Mouse (Mus musculus) left cerebral cortex, adult 2 months (tissue): ENCODE data around the gene Mamdc4. TPM values are rescaled to one million over a fixed set of nuclear protein-coding genes. Genes with fewer than 3 reads are reported as not detected.

Source experiments
- DNase-seq, 2 experiments: peaks; one replicate each; pipeline ENCODE4 v3.0.0; 2021 to 2022; ENCODE audit warnings: low spot score in 2 of 2, mixed read lengths in 1 of 2; ENCODE audit errors: extremely low spot score in 1 of 2
- H3K27ac ChIP-seq: fragments of 200-600 bp; 2 replicates; pipeline ENCODE4 v1.8.1; 2022
- H3K4me3 ChIP-seq: fragments of 200-600 bp; 2 replicates; pipeline ENCODE4 v1.8.1; 2022
- CTCF ChIP-seq: fragments of 200-600 bp; IDR thresholded peaks from 2 replicates; pipeline ENCODE4 v1.8.1; 2022; ENCODE audit warnings: antibody characterized with exemption, mild to moderate bottlenecking, moderate library complexity
- intact Hi-C: fragments of 180-260 bp; cut with DNase I; formaldehyde crosslinking; loops from one replicate; pipeline ENCODE4 v1.15.1; 2025
- total RNA-seq, 2 experiments: library from RNA; stranded (reverse); gene quantifications; 2 replicates each; pipeline ENCODE4 v1.2.3; 2021

The Mamdc4 gene
- total RNA-seq, 2 experiments from 2014 or later, result 1.8 to 2.6 TPM

DNA sequence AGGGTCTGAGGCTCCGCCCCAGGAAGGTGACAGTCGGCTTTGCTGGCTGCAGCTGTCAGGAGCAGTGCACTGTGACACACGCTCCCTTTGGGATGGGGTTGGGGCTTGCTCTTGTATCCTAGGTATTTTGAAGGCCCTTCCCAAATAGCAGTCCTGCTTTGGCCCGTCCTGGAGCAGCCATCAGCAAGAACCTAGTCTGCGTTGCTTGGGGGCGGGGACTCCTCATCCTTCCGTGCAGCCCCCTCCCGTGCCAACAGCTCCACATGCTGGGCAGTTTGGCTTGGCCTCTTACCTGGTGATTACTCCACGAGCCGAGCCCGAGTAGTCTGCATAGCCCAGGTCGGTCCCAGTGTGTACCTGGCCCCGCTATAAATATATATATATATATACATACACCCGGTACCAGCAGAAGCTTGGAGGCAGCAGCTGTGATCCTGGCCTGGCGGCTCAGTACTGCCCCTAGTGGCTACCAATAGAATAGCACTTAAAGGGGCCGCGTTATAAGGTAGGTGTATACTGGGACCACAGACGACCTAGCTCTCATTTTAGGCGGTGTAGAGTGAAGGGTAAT lies 6.7 kb upstream of the Mamdc4 start, which contains the start of gene Ajm1:
Ajm1 (minus strand) TSS at position 464 of the 571 bp plus-strand sequence.
- peak; percentile 77 to 79 for DNase-seq
- Histone ChIP-seq H3K4me3 (peak within 1 kb of the TSS; percentile 60), H3K27ac (peak within 1 kb of the TSS; percentile 96)
- intact Hi-C loops, result loop anchor here (5.0 kb wide), 1 partner anchor 34 kb away; the partner anchor contains the start of gene Traf2
- TF ChIP-seq CTCF, result peak; percentile 98

DNA sequence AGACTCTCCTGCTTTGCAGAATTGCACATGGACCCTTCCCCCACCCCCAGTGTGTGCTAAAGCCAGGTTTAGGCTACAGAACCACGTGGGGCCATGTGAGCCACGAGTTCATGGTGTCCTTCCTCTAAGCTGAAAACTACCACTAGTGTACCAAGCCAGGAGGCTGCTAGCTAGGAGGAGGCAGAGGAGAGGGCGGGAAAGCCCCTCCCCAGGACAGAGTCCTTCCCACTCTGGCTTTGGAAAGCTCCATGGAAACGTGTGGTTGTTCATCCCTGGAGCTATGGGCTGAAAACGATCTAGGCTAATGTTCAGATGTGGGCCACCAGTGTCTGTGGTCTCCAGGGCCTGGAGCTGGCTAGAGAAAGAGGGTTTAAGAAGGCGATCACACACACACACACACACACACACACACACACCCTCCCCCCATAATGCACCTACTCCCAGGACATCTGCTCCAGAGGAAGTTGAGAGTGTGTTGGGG lies 6.0 kb upstream of the Mamdc4 start:
- Histone ChIP-seq H3K27ac (peak overlapping the region; percentile 96), H3K4me3 (peak overlapping the region; percentile 60)
- peak; percentile 33 to 39 for DNase-seq
- no peak for TF ChIP-seq CTCF
- intact Hi-C loops, result loop anchor here (5.0 kb wide), 1 partner anchor 33 kb away; the partner anchor contains the start of gene Traf2

DNA sequence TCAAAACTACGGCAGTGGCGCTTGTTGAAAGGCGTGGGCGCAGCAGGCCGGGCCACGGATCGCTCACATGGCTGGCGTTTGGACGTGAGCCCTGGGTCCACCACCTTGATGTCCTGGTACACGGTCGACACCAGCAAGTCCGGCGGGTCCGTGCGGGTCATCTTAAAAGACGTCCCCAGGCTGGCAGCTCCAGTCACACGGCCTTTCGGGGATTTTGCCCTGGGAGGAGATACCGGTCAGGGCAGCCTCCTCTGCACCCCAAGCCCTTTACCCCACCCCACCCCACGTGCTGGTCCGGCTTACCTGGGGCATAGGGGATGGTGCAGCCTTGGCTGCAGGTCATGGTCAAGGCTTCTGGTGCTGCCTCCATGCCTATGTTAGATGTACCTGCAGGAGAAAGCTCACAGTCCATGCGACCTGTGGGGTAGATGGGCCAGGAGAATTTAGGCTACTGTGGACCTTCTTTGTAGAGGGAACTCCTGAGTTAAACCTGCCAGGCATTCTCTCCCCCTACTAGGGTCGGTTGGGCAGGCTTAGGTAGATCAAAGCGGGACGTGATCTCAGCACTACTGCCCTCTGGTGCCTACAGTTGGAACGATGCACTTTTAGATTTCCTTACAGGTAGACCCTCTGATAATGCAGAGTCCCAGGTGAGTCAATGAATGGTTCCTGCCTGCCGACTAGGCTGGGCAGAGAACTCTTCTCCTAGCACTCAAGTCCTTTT lies 5.3 kb upstream of the Mamdc4 start:
- Histone ChIP-seq H3K27ac (peak overlapping the region; percentile 96), H3K4me3 (peak overlapping the region; percentile 33)
- intact Hi-C loops, result loop anchor here (5.0 kb wide), 1 partner anchor 33 kb away; the partner anchor contains the start of gene Traf2
- peak; percentile 63 for TF ChIP-seq CTCF
- peak; percentile 54 to 58 for DNase-seq

DNA sequence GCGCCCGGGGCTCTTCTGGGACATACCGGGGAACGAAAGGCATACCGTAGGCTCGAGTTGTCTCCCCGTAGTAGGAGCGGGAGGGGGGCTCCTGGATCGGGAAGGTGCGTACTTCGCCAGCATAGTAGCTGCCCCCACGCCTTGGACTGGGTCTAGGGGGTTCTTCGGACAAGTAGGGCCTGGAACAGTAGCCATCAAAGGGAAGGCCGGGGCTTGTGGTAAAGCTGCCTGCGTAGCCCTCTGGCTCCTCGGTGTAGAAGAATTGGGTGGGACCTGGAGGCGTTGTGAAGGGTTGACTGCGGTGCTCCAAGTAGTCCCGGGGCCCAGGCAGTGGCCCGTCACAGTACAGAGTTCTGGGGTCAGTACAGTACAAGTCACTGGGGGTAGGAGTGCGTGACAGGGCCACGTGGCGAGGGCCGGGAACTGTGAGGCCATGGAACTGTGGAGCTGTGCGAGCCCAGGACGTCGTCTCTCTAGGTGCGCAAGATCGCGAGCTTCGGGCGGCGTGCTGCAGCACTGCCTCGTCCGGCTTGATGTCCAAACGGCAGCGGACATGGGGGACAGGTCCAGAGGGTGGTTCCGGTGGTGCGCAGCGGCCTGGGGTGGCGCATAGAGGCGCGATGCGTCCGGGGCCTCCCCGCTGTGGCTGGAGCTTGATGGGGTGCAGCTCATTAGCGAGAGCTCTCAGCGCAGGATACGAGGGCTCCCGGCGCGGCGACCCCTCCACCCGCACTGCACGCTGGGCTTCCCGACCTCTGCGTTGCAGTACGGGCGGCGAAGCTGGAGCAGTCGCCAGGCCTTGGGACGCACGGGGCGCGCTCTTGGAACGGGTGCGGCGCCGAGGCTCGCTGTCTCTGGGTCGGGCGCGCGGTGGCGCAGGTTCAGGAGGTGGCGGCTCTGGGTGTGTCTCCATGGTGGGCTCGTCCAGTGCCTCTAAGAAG lies 4.4 kb upstream of the Mamdc4 start:
- TF ChIP-seq CTCF, result no peak
- peak; percentile 27 to 33 for DNase-seq
- no peak overlapping the region for H3K4me3 ChIP-seq
- intact Hi-C loops, result no loop called here
- H3K27ac ChIP-seq, result peak overlapping the region; percentile 96

DNA sequence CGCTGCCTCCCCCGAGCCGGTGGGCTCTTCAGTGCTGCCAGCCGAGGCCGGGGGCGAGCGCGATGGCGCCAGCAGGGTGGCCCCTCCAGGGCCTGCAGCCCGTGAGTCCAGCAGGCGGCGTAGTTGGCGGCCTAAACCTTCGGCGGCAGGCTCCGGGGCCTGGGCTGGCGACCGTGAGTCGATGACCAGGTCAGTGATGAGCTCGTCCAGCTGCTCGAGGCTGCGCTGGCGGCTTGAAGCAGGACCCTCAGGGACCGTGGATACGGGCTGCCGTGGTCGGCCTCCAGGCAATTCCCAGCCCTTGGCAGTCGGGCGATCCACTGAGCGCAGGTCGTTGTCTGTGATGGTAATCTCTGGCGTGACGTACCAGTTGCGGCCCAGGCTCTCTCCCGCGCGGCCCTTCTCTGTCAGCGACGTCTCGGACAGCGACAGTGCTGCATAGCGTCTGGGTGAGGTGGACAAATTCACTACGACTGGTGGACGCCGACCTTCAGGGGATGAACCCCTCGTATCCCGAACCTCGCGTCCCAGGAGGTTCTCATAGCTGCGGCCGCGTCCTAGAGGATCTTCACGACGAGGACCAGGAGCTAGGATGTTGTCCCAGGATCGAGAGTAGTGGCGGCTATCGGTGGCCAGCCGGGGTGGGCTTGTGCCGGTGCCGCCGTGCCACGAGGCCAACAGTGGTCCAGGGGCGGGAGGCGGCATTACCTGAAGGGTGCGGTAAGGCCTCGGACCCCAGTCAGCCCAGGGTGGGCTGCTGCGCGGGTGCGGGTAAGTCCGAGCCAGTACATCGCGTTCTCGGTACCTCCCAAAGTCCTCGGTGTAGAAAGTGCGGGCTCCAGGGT lies 3.5 kb upstream of the Mamdc4 start:
- Histone ChIP-seq H3K4me3 (no peak overlapping the region), H3K27ac (peak overlapping the region; percentile 97)
- TF ChIP-seq CTCF, result peak; percentile 2; the same call in 1 of the 2 replicates
- peak in 1 of 2 experiments; percentile 28 for DNase-seq
- intact Hi-C loops, result no loop called here

GRCm38 (mm10) chr2:25576965-25577891 lies 2.6 kb upstream of the Mamdc4 start:
- Histone ChIP-seq H3K27ac (peak overlapping the region; percentile 97), H3K4me3 (no peak overlapping the region)
- intact Hi-C loops, result no loop called here
- peak; percentile 41 to 52 for DNase-seq
- no peak for TF ChIP-seq CTCF

GRCm38 (mm10) chr2:25576028-25576850 lies 1.6 kb upstream of the Mamdc4 start:
- Histone ChIP-seq H3K27ac (peak overlapping the region; percentile 97), H3K4me3 (no peak overlapping the region)
- intact Hi-C loops, result no loop called here
- peak in 1 of 2 experiments; percentile 46 for DNase-seq
- TF ChIP-seq CTCF, result no peak

GRCm38 (mm10) chr2:25575432-25576027 lies 885 bp upstream of the Mamdc4 start:
- no peak for TF ChIP-seq CTCF

GRCm38 (mm10) chr2:25574136-25574535 lies 509 bp downstream of the Mamdc4 start:
- Histone ChIP-seq H3K4me3 (peak overlapping the region; percentile 55), H3K27ac (peak overlapping the region; percentile 97)
- intact Hi-C loops, result no loop called here
- peak in 1 of 2 experiments; percentile 19 for DNase-seq
- no peak for TF ChIP-seq CTCF

More at GRCm38 (mm10) chr2:25575432-25576027, 885 bp upstream of the Mamdc4 start:
- Histone ChIP-seq H3K27ac (peak overlapping the region; percentile 97), H3K4me3 (peak overlapping the region; percentile 55)
- DNase-seq, result peak; percentile 33 to 57
- intact Hi-C loops, result no loop called here
